Mouse (Mus musculus): ENCODE data around the gene Gm21915. TPM values are rescaled to one million over a fixed set of nuclear protein-coding genes. Genes with fewer than 3 reads are reported as not detected.

Gene Gm21915
- polyA plus RNA-seq, 1 experiment from 2014 or later: not detected

DNA sequence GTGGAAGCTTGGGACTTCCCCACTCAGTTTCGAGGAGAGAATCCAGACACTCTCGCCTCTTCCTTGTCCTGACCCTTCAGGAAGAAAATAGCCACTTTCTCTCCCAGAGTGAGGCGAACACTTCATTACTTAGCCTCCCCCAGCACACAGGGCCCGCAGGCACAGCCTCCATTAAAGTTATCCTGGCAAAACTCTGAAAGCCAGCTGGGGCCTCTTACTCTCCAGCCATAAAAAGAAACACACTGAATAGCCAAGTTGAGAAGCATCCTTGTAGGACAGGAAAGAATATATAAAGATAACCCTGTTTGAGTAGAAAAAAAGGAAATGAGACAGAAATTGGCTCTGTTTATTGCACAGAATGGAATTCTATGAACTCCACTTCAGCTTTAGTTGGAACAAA, 8.2 kb downstream of the Gm21915 start:
- 80% methylated on average over 4 of the region's 4 CpGs for WGBS
- Histone ChIP-seq H3K27ac (no peak overlapping the region), H3K4me1 (no peaks in the 10 kb centered on the region), H3K27me3 (replicated peaks) (no peaks in the 10 kb centered on the region), H3K9me3 (no peaks in the 10 kb centered on the region), H3K36me3 (replicated peaks) (no peaks in the 10 kb centered on the region), H3K4me2 (no peak overlapping the region), H3K9ac (no peak overlapping the region), H3K4me3 (no peak overlapping the region)
- ATAC-seq (replicated peaks): no peak

DNA sequence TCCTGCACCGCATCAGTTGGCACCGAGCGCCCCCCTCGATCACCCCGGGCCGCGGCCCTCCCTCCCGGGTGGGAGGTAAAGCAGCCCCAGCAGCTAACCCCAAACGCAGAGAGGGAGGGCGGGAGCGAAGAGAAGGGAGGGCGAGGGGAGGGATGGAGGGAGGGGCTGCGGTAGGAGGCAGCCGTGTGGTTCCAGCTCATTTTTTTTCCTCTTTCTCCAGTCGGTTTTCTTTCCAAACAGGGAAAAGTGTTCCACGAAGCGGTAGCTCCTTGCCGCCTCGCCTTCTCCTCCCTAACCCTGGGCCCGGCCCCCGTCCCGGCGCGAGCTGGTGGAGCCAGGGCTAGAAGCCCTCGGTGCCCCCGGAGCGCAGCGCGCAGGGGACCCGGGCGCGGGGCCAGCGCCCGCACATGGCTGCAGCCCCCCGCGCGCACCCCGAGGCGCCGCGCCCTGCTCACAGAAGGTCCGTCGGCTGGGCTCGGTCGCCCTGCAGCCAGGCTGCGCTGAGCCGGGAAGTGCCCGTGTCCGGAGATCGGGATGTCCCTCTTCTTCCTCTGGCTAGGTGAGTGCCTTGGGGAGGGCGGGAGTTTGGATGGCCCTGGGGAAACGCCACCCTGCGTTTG, 15.5 kb downstream of the Gm21915 start, which contains the start of gene Clmp:
TSS of gene Clmp (plus strand) at position 162 of the 620 bp plus-strand sequence.
- H3K9ac ChIP-seq: peak within 1 kb of the TSS; percentile 82
- peak within 1 kb of the TSS; percentile 64 for H3K4me2 ChIP-seq
- peaks cover 27% of the 10 kb centered on the region for H3K4me1 ChIP-seq
- no peaks in the 10 kb centered on the region; the same call in 1 of the 2 replicates for H3K27me3 ChIP-seq (replicated peaks)
- peak within 1 kb of the TSS; percentile 68 for H3K4me3 ChIP-seq
- no peaks in the 10 kb centered on the region for H3K36me3 ChIP-seq (replicated peaks)
- H3K9me3 ChIP-seq: no peaks in the 10 kb centered on the region
- peak within 1 kb of the TSS; percentile 91 for H3K27ac ChIP-seq
- under 1% methylated on average over 52 of the region's 53 CpGs for WGBS
- peak; percentile 77 for ATAC-seq (replicated peaks)

GRCm38 (mm10) chr9:40686421-40686899, 16.0 kb downstream of the Gm21915 start:
- Histone ChIP-seq H3K4me3 (peak overlapping the region; percentile 68), H3K9me3 (no peaks in the 10 kb centered on the region), H3K27ac (peak overlapping the region; percentile 91), H3K4me2 (peak overlapping the region; percentile 64), H3K9ac (peak overlapping the region; percentile 82), H3K27me3 (replicated peaks) (no peaks in the 10 kb centered on the region; the same call in 1 of the 2 replicates), H3K36me3 (replicated peaks) (no peaks in the 10 kb centered on the region), H3K4me1 (peaks cover 27% of the 10 kb centered on the region)
- under 1% methylated on average over 23 of the region's 23 CpGs for WGBS
- ATAC-seq (replicated peaks): peak; percentile 78

DNA sequence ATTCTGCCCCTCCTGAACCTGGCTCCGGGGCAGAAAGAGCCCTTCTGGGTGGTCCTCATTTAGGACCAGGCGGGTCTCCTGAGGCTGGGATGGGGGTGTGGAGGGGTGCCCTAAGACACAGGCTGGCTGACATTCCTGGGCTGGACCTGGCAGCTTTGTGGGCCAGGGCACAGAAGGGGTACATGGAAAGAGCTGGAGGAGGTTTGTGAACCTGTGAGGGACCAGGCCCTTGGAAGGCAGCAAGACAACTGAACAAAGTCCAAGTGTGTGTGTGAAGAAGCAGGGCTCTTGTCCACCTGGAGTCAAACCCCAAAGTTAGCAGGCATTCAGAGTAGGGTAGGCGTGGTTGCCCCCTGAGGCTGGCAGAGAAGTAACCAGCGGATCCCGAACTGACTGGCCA, 16.6 kb downstream of the Gm21915 start:
- H3K36me3 ChIP-seq (replicated peaks): no peaks in the 10 kb centered on the region
- 42% methylated on average over 5 of the region's 5 CpGs for WGBS
- no peaks in the 10 kb centered on the region; the same call in 1 of the 2 replicates for H3K27me3 ChIP-seq (replicated peaks)
- H3K4me3 ChIP-seq: peak overlapping the region; percentile 68
- H3K4me2 ChIP-seq: peak overlapping the region; percentile 64
- no peaks in the 10 kb centered on the region for H3K9me3 ChIP-seq
- peaks cover 27% of the 10 kb centered on the region for H3K4me1 ChIP-seq
- ATAC-seq (replicated peaks): 0 out of 2 replicates have a peak, but pooled peaks have one; percentile 9
- H3K27ac ChIP-seq: peak overlapping the region; percentile 91
- peak overlapping the region; percentile 82 for H3K9ac ChIP-seq

GRCm38 (mm10) chr9:40687553-40687952, 17.1 kb downstream of the Gm21915 start:
- WGBS: 35% methylated on average over 3 of the region's 3 CpGs
- Histone ChIP-seq H3K9me3 (no peaks in the 10 kb centered on the region), H3K27me3 (replicated peaks) (no peaks in the 10 kb centered on the region; the same call in 1 of the 2 replicates), H3K4me1 (peaks cover 27% of the 10 kb centered on the region), H3K27ac (peak overlapping the region; percentile 91; the same call in 1 of the 2 replicates), H3K9ac (peak overlapping the region; percentile 82; the same call in 1 of the 2 replicates), H3K4me2 (peak overlapping the region; percentile 64), H3K4me3 (peak overlapping the region; percentile 68), H3K36me3 (replicated peaks) (no peaks in the 10 kb centered on the region)
- no peak for ATAC-seq (replicated peaks)

DNA sequence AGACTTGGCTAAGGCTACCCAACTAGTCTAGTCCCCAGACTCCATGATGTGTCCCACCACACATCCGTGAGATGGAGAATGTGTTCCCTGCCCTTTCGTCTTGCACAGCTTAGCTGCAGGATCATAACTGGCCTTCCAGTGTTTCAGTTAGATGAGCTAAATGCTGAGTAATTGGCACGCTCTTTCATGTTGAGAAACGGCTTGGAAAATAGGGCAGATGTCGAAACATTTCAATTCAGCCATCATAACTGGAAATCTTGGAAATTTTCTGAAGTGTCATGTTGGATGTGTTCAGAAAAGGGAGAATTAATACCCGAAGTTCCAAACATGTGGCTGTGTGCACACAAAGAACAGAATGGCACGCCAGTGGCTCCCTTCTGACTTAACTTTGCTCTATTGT, 20.1 kb downstream of the Gm21915 start:
- WGBS: 86% methylated on average over 7 of the region's 7 CpGs
- Histone ChIP-seq H3K4me3 (no peak overlapping the region), H3K27ac (no peak overlapping the region), H3K4me2 (no peak overlapping the region), H3K9me3 (no peaks in the 10 kb centered on the region), H3K27me3 (replicated peaks) (no peaks in the 10 kb centered on the region), H3K4me1 (peaks cover 44% of the 10 kb centered on the region), H3K36me3 (replicated peaks) (no peaks in the 10 kb centered on the region), H3K9ac (no peak overlapping the region)
- ATAC-seq (replicated peaks): no peak

DNA sequence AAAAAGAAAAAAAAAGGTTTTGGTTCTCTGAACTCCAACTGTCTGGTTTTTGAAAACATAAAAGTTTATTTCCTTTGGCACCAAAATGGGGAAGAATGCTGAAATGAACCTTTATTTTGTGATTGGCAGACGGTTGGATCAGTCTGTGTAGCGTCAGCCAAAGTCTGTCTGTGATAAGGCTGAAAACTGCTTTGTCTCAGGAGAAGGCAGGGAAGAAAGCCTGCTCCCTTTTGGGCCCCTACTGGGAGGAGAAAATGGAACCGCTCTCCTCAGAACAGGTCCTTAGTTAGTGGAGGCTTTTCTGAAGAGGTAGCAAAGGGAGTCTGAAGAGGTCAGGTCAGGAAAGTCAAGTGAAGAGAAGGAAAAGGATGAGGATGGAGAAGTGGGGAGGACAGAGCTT, 22.6 kb downstream of the Gm21915 start:
- no peak overlapping the region for H3K9ac ChIP-seq
- 25% methylated on average over 3 of the region's 3 CpGs for WGBS

DNA sequence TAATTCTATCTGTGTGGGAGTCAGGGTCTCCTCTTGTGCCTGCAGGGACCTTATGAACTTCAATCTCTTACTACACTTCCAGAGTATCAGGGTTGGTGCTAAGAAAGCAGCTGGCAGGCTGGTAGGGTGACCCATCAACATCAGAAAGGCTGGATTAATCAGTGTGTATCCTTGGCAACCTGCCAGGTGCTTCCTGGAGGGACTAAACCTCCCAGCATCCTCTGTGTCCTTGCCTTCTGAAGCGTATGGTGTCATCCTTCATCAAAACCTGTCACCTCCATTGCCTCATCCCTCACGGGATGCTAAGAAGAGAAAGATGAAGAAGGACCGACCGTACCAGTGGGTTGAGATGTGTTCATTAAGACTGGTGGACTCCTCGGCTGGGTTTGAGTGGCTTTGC, 23.4 kb downstream of the Gm21915 start:
- H3K27ac ChIP-seq: peak overlapping the region; percentile 65
- H3K9me3 ChIP-seq: no peaks in the 10 kb centered on the region
- H3K4me2 ChIP-seq: no peak overlapping the region
- WGBS: 26% methylated on average over 5 of the region's 5 CpGs
- ATAC-seq (replicated peaks): peak; percentile 63
- no peaks in the 10 kb centered on the region for H3K27me3 ChIP-seq (replicated peaks)
- H3K9ac ChIP-seq: no peak overlapping the region
- peaks cover 27% of the 10 kb centered on the region for H3K4me1 ChIP-seq
- H3K36me3 ChIP-seq (replicated peaks): no peaks in the 10 kb centered on the region
- no peak overlapping the region for H3K4me3 ChIP-seq

More for the DNA sequence above, 22.6 kb downstream of the Gm21915 start:
- no peak overlapping the region for H3K4me2 ChIP-seq
- peak overlapping the region; percentile 65 for H3K27ac ChIP-seq
- no peaks in the 10 kb centered on the region for H3K9me3 ChIP-seq
- H3K27me3 ChIP-seq (replicated peaks): no peaks in the 10 kb centered on the region
- no peak for ATAC-seq (replicated peaks)
- H3K4me3 ChIP-seq: no peak overlapping the region
- H3K36me3 ChIP-seq (replicated peaks): no peaks in the 10 kb centered on the region
- peaks cover 32% of the 10 kb centered on the region for H3K4me1 ChIP-seq

DNA sequence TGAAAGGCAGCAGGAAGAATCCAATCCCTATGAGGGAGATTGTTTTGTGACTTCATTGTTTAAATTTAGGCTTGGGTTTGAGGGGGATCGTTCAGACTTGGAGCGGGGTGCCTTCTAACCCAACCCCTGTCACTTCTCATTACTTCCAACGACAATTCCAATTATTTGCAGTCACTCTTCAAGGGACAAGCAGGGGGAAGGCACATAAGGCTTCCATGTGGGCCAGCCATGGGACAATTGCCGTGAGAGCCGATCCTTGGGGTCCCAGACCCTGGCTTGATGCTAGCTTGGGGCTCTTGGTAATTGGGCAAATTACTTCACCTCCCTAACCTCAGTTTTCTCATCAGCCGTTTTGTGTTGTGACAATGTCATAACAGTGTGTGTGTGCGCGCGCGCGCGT, 23.9 kb downstream of the Gm21915 start:
- peaks cover 24% of the 10 kb centered on the region for H3K4me1 ChIP-seq
- peak; percentile 9 for ATAC-seq (replicated peaks)
- H3K4me2 ChIP-seq: no peak overlapping the region
- WGBS: 64% methylated on average over 12 of the region's 12 CpGs
- no peaks in the 10 kb centered on the region for H3K9me3 ChIP-seq
- peak overlapping the region; percentile 65 for H3K27ac ChIP-seq
- H3K9ac ChIP-seq: no peak overlapping the region
- no peaks in the 10 kb centered on the region for H3K27me3 ChIP-seq (replicated peaks)
- H3K4me3 ChIP-seq: no peak overlapping the region
- no peaks in the 10 kb centered on the region for H3K36me3 ChIP-seq (replicated peaks)

GRCm38 (mm10) chr9:40696086-40696485, 25.7 kb downstream of the Gm21915 start:
- ATAC-seq (replicated peaks): no peak

DNA sequence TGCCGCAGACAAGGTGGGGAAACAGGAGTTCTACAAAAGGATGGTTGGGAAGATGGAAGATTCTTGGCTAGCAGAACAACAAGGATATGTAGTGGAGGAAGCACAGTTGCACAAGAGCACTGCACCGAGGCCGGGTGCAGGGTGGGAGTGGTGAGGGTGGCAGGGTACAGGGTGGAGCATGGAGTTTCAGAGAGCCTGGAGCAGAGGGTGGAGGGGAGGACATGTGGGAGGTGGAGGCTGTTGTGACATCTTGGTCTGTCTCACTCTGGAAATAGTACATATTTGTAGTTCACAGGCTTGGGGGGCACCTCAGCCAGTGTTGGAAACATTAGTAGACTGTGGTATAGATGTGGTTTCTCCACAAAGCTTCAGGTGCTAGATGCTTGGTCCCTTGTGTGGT, 28.8 kb downstream of the Gm21915 start:
- Histone ChIP-seq H3K27me3 (replicated peaks) (no peaks in the 10 kb centered on the region), H3K9me3 (no peaks in the 10 kb centered on the region), H3K9ac (no peak overlapping the region), H3K4me1 (peaks cover 12% of the 10 kb centered on the region), H3K36me3 (replicated peaks) (no peaks in the 10 kb centered on the region), H3K4me2 (no peak overlapping the region), H3K27ac (no peak overlapping the region), H3K4me3 (no peak overlapping the region)
- 91% methylated on average over 3 of the region's 3 CpGs for WGBS
- ATAC-seq (replicated peaks): no peak

More at GRCm38 (mm10) chr9:40696086-40696485, 25.7 kb downstream of the Gm21915 start:
- peaks cover 22% of the 10 kb centered on the region for H3K4me1 ChIP-seq
- no peak overlapping the region for H3K4me3 ChIP-seq
- WGBS: 93% methylated on average over 4 of the region's 4 CpGs
- no peak overlapping the region for H3K4me2 ChIP-seq
- H3K9me3 ChIP-seq: no peaks in the 10 kb centered on the region
- no peaks in the 10 kb centered on the region for H3K27me3 ChIP-seq (replicated peaks)
- no peak overlapping the region for H3K9ac ChIP-seq
- H3K36me3 ChIP-seq (replicated peaks): no peaks in the 10 kb centered on the region
- no peak overlapping the region for H3K27ac ChIP-seq

DNA sequence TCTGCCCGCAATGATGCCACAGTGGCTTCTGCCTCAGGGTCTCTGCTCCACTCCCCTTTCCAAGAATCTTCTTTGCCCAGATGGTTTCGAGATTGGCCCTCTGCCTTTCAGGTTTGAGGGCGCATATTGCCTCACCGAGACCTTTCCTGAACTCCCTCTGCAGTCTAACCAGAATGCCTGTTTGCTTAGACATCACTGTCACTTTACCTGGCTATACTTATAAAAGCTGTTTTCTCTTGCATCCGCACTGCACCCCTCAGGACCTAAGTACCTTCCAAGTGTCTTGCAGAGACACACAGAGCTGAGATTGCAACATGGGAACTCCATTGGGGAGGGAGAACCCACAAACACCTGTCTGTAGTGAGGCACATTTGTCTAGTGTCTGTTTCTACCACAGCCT, 29.8 kb downstream of the Gm21915 start:
- H3K4me2 ChIP-seq: no peak overlapping the region
- H3K9me3 ChIP-seq: no peaks in the 10 kb centered on the region
- H3K36me3 ChIP-seq (replicated peaks): no peaks in the 10 kb centered on the region
- ATAC-seq (replicated peaks): no peak
- 82% methylated on average over 5 of the region's 5 CpGs for WGBS
- peaks cover 6% of the 10 kb centered on the region; the same call in 1 of the 2 replicates for H3K4me1 ChIP-seq
- no peaks in the 10 kb centered on the region for H3K27me3 ChIP-seq (replicated peaks)
- no peak overlapping the region for H3K9ac ChIP-seq
- H3K4me3 ChIP-seq: no peak overlapping the region
- H3K27ac ChIP-seq: no peak overlapping the region
